Mouse (Mus musculus): ENCODE results near the gene C1qbp. TPM values are rescaled to one million over a fixed set of nuclear protein-coding genes. Genes with fewer than 3 reads are reported as not detected.

Gene C1qbp
- polyA plus RNA-seq, 1 experiment from 2014 or later, result 280 TPM

DNA sequence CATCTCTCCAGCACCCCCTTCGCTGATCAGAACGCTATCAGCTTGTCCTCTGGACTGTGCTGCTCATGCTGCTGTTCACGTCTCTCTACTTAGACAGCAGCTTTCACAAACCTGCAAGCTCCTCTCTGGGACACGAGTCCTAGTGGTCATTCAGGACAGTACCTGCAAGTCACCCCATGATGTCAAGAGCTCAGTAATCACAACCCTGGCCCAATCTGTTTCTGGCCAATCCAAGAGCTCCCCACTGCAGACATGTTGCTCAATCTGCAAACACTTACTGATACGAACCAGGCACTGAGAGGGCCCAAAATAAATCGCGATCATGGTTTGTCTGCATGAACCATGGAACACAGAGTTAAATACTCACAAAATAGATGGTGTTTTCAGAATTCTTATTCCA, 29.9 kb upstream of the C1qbp start:
- peaks cover 10% of the 10 kb centered on the region; the same call in 1 of the 2 replicates for H3K36me3 ChIP-seq (ENCODE audit: control insufficient read depth, insufficient read depth, low read length)
- no peaks in the 10 kb centered on the region for H3K9me3 ChIP-seq (ENCODE audit: control insufficient read depth, low read length)
- H3K4me3 ChIP-seq (ENCODE audit: low read depth, low read length), result no peak overlapping the region
- no peak for DNase-seq (ENCODE audit: low spot score)
- no peak overlapping the region for H3K4me2 ChIP-seq (ENCODE audit: low read depth, severe bottlenecking)
- H3K9ac ChIP-seq (ENCODE audit: low read length), result no peak overlapping the region
- H3K4me1 ChIP-seq (ENCODE audit: control insufficient read depth, insufficient read depth, low read length), result no peaks in the 10 kb centered on the region
- no peak for ATAC-seq (ENCODE audit: insufficient number of reproducible peaks, low FRiP score, low TSS enrichment, low read depth)
- WGBS, result 92% methylated on average over 7 of the region's 7 CpGs
- H3K27ac ChIP-seq (replicated peaks; ENCODE audit: low read depth, low read length), result no peak overlapping the region
- no peaks in the 10 kb centered on the region for H3K27me3 ChIP-seq (ENCODE audit: control insufficient read depth, insufficient read depth, low read length)

DNA sequence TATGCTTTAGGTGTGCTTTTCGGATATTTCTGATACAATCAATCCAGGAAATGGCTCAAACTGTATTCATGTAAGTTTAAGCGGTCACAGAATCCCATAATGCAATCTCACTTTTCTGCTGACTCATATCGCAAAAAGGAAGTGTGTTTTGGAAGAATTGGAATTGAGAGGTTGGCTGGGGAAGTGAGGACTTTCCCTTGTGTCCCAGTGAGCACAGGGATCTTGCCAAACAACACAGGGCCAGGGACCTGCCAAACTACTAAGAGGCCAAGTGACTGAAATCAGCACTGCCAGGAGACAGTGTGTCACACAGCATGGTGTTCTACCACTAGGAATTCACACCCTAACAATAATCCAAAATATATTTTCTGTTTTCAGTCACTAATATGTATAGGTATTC, 25.5 kb upstream of the C1qbp start:
- ATAC-seq (ENCODE audit: insufficient number of reproducible peaks, low FRiP score, low TSS enrichment, low read depth), result no peak
- Histone ChIP-seq H3K4me2 (ENCODE audit: low read depth, severe bottlenecking) (no peak overlapping the region), H3K27ac (replicated peaks; ENCODE audit: low read depth, low read length) (no peak overlapping the region), H3K36me3 (ENCODE audit: control insufficient read depth, insufficient read depth, low read length) (peaks cover 10% of the 10 kb centered on the region; the same call in 1 of the 2 replicates), H3K9ac (ENCODE audit: low read length) (no peak overlapping the region), H3K4me1 (ENCODE audit: control insufficient read depth, insufficient read depth, low read length) (no peaks in the 10 kb centered on the region), H3K27me3 (ENCODE audit: control insufficient read depth, insufficient read depth, low read length) (no peaks in the 10 kb centered on the region), H3K9me3 (ENCODE audit: control insufficient read depth, low read length) (no peaks in the 10 kb centered on the region), H3K4me3 (ENCODE audit: low read depth, low read length) (no peak overlapping the region)
- 97% methylated on average over 3 of the region's 3 CpGs for WGBS
- no peak for DNase-seq (ENCODE audit: low spot score)

DNA sequence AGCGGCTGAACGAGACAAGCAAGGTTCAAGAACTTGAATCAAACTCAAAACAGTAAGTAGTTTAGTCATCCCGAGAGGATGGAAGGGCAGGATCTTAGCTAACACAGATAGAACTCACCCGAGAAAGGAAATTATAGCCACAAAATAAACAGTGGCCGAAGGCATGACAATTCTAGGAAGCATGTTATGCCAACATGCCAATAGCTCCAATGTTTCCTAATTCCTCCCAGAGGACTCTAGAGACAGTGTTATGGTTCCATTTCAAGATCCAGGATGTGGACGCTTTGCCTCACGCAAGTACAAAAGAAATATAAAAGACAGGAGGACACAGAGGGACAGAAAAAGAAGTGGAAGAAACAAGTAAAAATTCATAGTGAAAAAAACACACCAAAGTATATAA, 25.0 kb upstream of the C1qbp start:
- Histone ChIP-seq H3K4me1 (ENCODE audit: control insufficient read depth, insufficient read depth, low read length) (peaks cover 3% of the 10 kb centered on the region), H3K9me3 (ENCODE audit: control insufficient read depth, low read length) (no peaks in the 10 kb centered on the region), H3K9ac (ENCODE audit: low read length) (no peak overlapping the region), H3K4me2 (ENCODE audit: low read depth, severe bottlenecking) (no peak overlapping the region), H3K27ac (replicated peaks; ENCODE audit: low read depth, low read length) (no peak overlapping the region), H3K4me3 (ENCODE audit: low read depth, low read length) (no peak overlapping the region), H3K27me3 (ENCODE audit: control insufficient read depth, insufficient read depth, low read length) (no peaks in the 10 kb centered on the region), H3K36me3 (ENCODE audit: control insufficient read depth, insufficient read depth, low read length) (peaks cover 10% of the 10 kb centered on the region; the same call in 1 of the 2 replicates)
- 94% methylated on average over 7 of the region's 7 CpGs for WGBS
- ATAC-seq (ENCODE audit: insufficient number of reproducible peaks, low FRiP score, low TSS enrichment, low read depth) (no peak), DNase-seq (ENCODE audit: low spot score) (no peak)

- H3K36me3 ChIP-seq (ENCODE audit: control insufficient read depth, insufficient read depth, low read length), result peaks cover 5% of the 10 kb centered on the region; the same call in 1 of the 2 replicates
- H3K4me3 ChIP-seq (ENCODE audit: low read depth, low read length), result no peak overlapping the region
- no peak for ATAC-seq (ENCODE audit: insufficient number of reproducible peaks, low FRiP score, low TSS enrichment, low read depth)
- no peaks in the 10 kb centered on the region for H3K27me3 ChIP-seq (ENCODE audit: control insufficient read depth, insufficient read depth, low read length)
- no peak overlapping the region for H3K9ac ChIP-seq (ENCODE audit: low read length)
- H3K4me2 ChIP-seq (ENCODE audit: low read depth, severe bottlenecking), result no peak overlapping the region
- 95% methylated on average over 6 of the region's 6 CpGs for WGBS
- no peak overlapping the region for H3K27ac ChIP-seq (replicated peaks; ENCODE audit: low read depth, low read length)
- no peak for DNase-seq (ENCODE audit: low spot score)
- H3K9me3 ChIP-seq (ENCODE audit: control insufficient read depth, low read length), result no peaks in the 10 kb centered on the region
- peaks cover 5% of the 10 kb centered on the region for H3K4me1 ChIP-seq (ENCODE audit: control insufficient read depth, insufficient read depth, low read length)
Observed at GRCm38 (mm10) chr11:71007026-71007425, 24.2 kb upstream of the C1qbp start.

- peak overlapping the region; percentile 35; the same call in 1 of the 2 replicates for H3K4me2 ChIP-seq (ENCODE audit: low read depth, severe bottlenecking)
- peaks cover 5% of the 10 kb centered on the region for H3K4me1 ChIP-seq (ENCODE audit: control insufficient read depth, insufficient read depth, low read length)
- no peak overlapping the region for H3K9ac ChIP-seq (ENCODE audit: low read length)
- H3K27me3 ChIP-seq (ENCODE audit: control insufficient read depth, insufficient read depth, low read length), result no peaks in the 10 kb centered on the region
- H3K4me3 ChIP-seq (ENCODE audit: low read depth, low read length), result peak overlapping the region; percentile 92; the same call in 1 of the 2 replicates
- peaks cover 2% of the 10 kb centered on the region; the same call in 1 of the 2 replicates for H3K36me3 ChIP-seq (ENCODE audit: control insufficient read depth, insufficient read depth, low read length)
- no peak overlapping the region for H3K27ac ChIP-seq (replicated peaks; ENCODE audit: low read depth, low read length)
- 60% methylated on average over 5 of the region's 5 CpGs for WGBS
- no peaks in the 10 kb centered on the region for H3K9me3 ChIP-seq (ENCODE audit: control insufficient read depth, low read length)
- no peak for ATAC-seq (ENCODE audit: insufficient number of reproducible peaks, low FRiP score, low TSS enrichment, low read depth)
- no peak for DNase-seq (ENCODE audit: low spot score)
Observed at GRCm38 (mm10) chr11:71005046-71005445, 22.2 kb upstream of the C1qbp start.

GRCm38 (mm10) chr11:71004316-71004773, 21.5 kb upstream of the C1qbp start, which contains the start of gene Dhx33:
TSS of gene Dhx33 (minus strand) at chr11:71004437.
- peak; percentile 97 for ATAC-seq (ENCODE audit: insufficient number of reproducible peaks, low FRiP score, low TSS enrichment, low read depth)
- H3K36me3 ChIP-seq (ENCODE audit: control insufficient read depth, insufficient read depth, low read length), result peaks cover 5% of the 10 kb centered on the region
- peak within 1 kb of the TSS; percentile 90 for H3K4me2 ChIP-seq (ENCODE audit: low read depth, severe bottlenecking)
- H3K4me3 ChIP-seq (ENCODE audit: low read depth, low read length), result peak within 1 kb of the TSS; percentile 92
- H3K27me3 ChIP-seq (ENCODE audit: control insufficient read depth, insufficient read depth, low read length), result no peaks in the 10 kb centered on the region
- 0 out of 2 replicates have a peak within 1 kb of the TSS, but pooled peaks have one; percentile 56 for H3K27ac ChIP-seq (replicated peaks; ENCODE audit: low read depth, low read length)
- H3K9ac ChIP-seq (ENCODE audit: low read length), result peak within 1 kb of the TSS; percentile 69
- H3K9me3 ChIP-seq (ENCODE audit: control insufficient read depth, low read length), result no peaks in the 10 kb centered on the region
- H3K4me1 ChIP-seq (ENCODE audit: control insufficient read depth, insufficient read depth, low read length), result peaks cover 5% of the 10 kb centered on the region
- peak; percentile 99 for DNase-seq (ENCODE audit: low spot score)
- under 1% methylated on average over 35 of the region's 35 CpGs for WGBS

GRCm38 (mm10) chr11:71003611-71004315, 20.9 kb upstream of the C1qbp start:
- WGBS, result under 1% methylated on average over 49 of the region's 49 CpGs
- Histone ChIP-seq H3K4me1 (ENCODE audit: control insufficient read depth, insufficient read depth, low read length) (peaks cover 5% of the 10 kb centered on the region), H3K27me3 (ENCODE audit: control insufficient read depth, insufficient read depth, low read length) (no peaks in the 10 kb centered on the region), H3K27ac (replicated peaks; ENCODE audit: low read depth, low read length) (0 out of 2 replicates have a peak overlapping the region, but pooled peaks have one; percentile 56), H3K36me3 (ENCODE audit: control insufficient read depth, insufficient read depth, low read length) (peaks cover 5% of the 10 kb centered on the region), H3K9ac (ENCODE audit: low read length) (peak overlapping the region; percentile 69), H3K4me3 (ENCODE audit: low read depth, low read length) (peak overlapping the region; percentile 92), H3K4me2 (ENCODE audit: low read depth, severe bottlenecking) (peak overlapping the region; percentile 90), H3K9me3 (ENCODE audit: control insufficient read depth, low read length) (no peaks in the 10 kb centered on the region)
- peak; percentile 82 for ATAC-seq (ENCODE audit: insufficient number of reproducible peaks, low FRiP score, low TSS enrichment, low read depth)
- no peak for DNase-seq (ENCODE audit: low spot score)

DNA sequence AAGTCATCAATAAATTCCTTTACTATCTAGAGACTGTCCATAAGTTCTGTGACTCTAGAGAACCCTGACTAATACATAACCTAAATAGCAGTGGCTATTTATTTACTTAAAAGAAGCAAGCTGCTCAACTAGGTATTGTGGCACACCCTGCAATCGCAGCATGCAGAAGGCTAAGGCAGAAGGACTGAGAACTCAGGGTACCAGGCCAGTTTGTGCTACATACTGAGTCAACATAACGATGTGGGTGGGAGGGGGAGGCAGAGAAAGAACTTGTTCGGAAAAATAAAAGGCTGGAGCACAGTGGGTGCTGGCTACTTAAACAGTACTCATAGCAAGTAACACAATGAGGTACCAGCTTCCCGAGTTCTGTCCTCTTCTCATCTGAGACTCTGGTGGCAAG, 18.3 kb upstream of the C1qbp start:
- H3K9ac ChIP-seq (ENCODE audit: low read length), result no peak overlapping the region
- H3K36me3 ChIP-seq (ENCODE audit: control insufficient read depth, insufficient read depth, low read length), result peaks cover 7% of the 10 kb centered on the region
- 85% methylated on average over 4 of the region's 4 CpGs for WGBS
- no peak overlapping the region for H3K4me3 ChIP-seq (ENCODE audit: low read depth, low read length)
- no peaks in the 10 kb centered on the region for H3K27me3 ChIP-seq (ENCODE audit: control insufficient read depth, insufficient read depth, low read length)
- no peak overlapping the region for H3K27ac ChIP-seq (replicated peaks; ENCODE audit: low read depth, low read length)
- peaks cover 5% of the 10 kb centered on the region for H3K4me1 ChIP-seq (ENCODE audit: control insufficient read depth, insufficient read depth, low read length)
- no peak for DNase-seq (ENCODE audit: low spot score)
- no peaks in the 10 kb centered on the region for H3K9me3 ChIP-seq (ENCODE audit: control insufficient read depth, low read length)
- no peak overlapping the region for H3K4me2 ChIP-seq (ENCODE audit: low read depth, severe bottlenecking)
- no peak for ATAC-seq (ENCODE audit: insufficient number of reproducible peaks, low FRiP score, low TSS enrichment, low read depth)

Measured in limb, embryonic 11.5 days (tissue).